Mouse (Mus musculus): Measurements from ENCODE around the gene Mecom. TPM values are rescaled to one million over a fixed set of nuclear protein-coding genes. Genes with fewer than 3 reads are reported as not detected.

The Mecom gene
- polyA plus RNA-seq, 1 experiment from 2014 or later = 57.4 TPM

- Histone ChIP-seq H3K9ac (ENCODE audit: low read length) (no peak overlapping the region), H3K9me3 (replicated peaks; ENCODE audit: control insufficient read depth, low read length) (no peaks in the 10 kb centered on the region), H3K4me3 (replicated peaks; ENCODE audit: low read length) (no peak overlapping the region), H3K4me1 (ENCODE audit: control insufficient read depth, insufficient read depth, low read length) (peaks cover 5% of the 10 kb centered on the region; the same call in 1 of the 2 replicates), H3K36me3 (ENCODE audit: control insufficient read depth, insufficient read depth, low read length) (no peaks in the 10 kb centered on the region), H3K27ac (ENCODE audit: low read length) (no peak overlapping the region), H3K27me3 (ENCODE audit: control insufficient read depth, insufficient read depth, low read length) (no peaks in the 10 kb centered on the region), H3K4me2 (ENCODE audit: low read depth, low read length) (no peak overlapping the region)
- 49% methylated on average over 1 of the region's 1 CpGs for WGBS
- no peak for ATAC-seq (ENCODE audit: insufficient read depth, low FRiP score)
Observed at GRCm38 (mm10) chr3:30519425-30519824, 28.4 kb downstream of the Mecom start.

GRCm38 (mm10) chr3:30515795-30516170 lies 32.0 kb downstream of the Mecom start:
- Histone ChIP-seq H3K9me3 (replicated peaks; ENCODE audit: control insufficient read depth, low read length) (no peaks in the 10 kb centered on the region), H3K27ac (ENCODE audit: low read length) (peak overlapping the region; percentile 84; the same call in 1 of the 2 replicates), H3K9ac (ENCODE audit: low read length) (peak overlapping the region; percentile 72), H3K4me2 (ENCODE audit: low read depth, low read length) (peak overlapping the region; percentile 84), H3K4me3 (replicated peaks; ENCODE audit: low read length) (peak overlapping the region; percentile 52), H3K4me1 (ENCODE audit: control insufficient read depth, insufficient read depth, low read length) (peaks cover 8% of the 10 kb centered on the region), H3K36me3 (ENCODE audit: control insufficient read depth, insufficient read depth, low read length) (no peaks in the 10 kb centered on the region), H3K27me3 (ENCODE audit: control insufficient read depth, insufficient read depth, low read length) (no peaks in the 10 kb centered on the region)
- ATAC-seq (ENCODE audit: insufficient read depth, low FRiP score) = no peak
- WGBS = 17% methylated on average over 9 of the region's 9 CpGs

GRCm38 (mm10) chr3:30514901-30515794 lies 32.7 kb downstream of the Mecom start:
- peak overlapping the region; percentile 72 for H3K9ac ChIP-seq (ENCODE audit: low read length)

GRCm38 (mm10) chr3:30514051-30514754 lies 33.6 kb downstream of the Mecom start:
- Histone ChIP-seq H3K27ac (ENCODE audit: low read length) (peak overlapping the region; percentile 84), H3K4me1 (ENCODE audit: control insufficient read depth, insufficient read depth, low read length) (peaks cover 8% of the 10 kb centered on the region), H3K4me2 (ENCODE audit: low read depth, low read length) (peak overlapping the region; percentile 84), H3K9me3 (replicated peaks; ENCODE audit: control insufficient read depth, low read length) (no peaks in the 10 kb centered on the region), H3K27me3 (ENCODE audit: control insufficient read depth, insufficient read depth, low read length) (no peaks in the 10 kb centered on the region), H3K36me3 (ENCODE audit: control insufficient read depth, insufficient read depth, low read length) (no peaks in the 10 kb centered on the region), H3K4me3 (replicated peaks; ENCODE audit: low read length) (peak overlapping the region; percentile 52), H3K9ac (ENCODE audit: low read length) (peak overlapping the region; percentile 72)
- WGBS = under 1% methylated on average over 52 of the region's 52 CpGs
- no peak for ATAC-seq (ENCODE audit: insufficient read depth, low FRiP score)

More at GRCm38 (mm10) chr3:30514901-30515794, 32.7 kb downstream of the Mecom start:
- WGBS = 2% methylated on average over 62 of the region's 62 CpGs
- H3K4me3 ChIP-seq (replicated peaks; ENCODE audit: low read length) = peak overlapping the region; percentile 52
- H3K27me3 ChIP-seq (ENCODE audit: control insufficient read depth, insufficient read depth, low read length) = no peaks in the 10 kb centered on the region
- peak overlapping the region; percentile 84 for H3K4me2 ChIP-seq (ENCODE audit: low read depth, low read length)
- ATAC-seq (ENCODE audit: insufficient read depth, low FRiP score) = peak; percentile 92
- peak overlapping the region; percentile 84 for H3K27ac ChIP-seq (ENCODE audit: low read length)
- no peaks in the 10 kb centered on the region for H3K36me3 ChIP-seq (ENCODE audit: control insufficient read depth, insufficient read depth, low read length)
- peaks cover 8% of the 10 kb centered on the region for H3K4me1 ChIP-seq (ENCODE audit: control insufficient read depth, insufficient read depth, low read length)
- no peaks in the 10 kb centered on the region for H3K9me3 ChIP-seq (replicated peaks; ENCODE audit: control insufficient read depth, low read length)

GRCm38 (mm10) chr3:30513314-30513997 lies 34.4 kb downstream of the Mecom start:
- peak overlapping the region; percentile 84 for H3K27ac ChIP-seq (ENCODE audit: low read length)
- H3K36me3 ChIP-seq (ENCODE audit: control insufficient read depth, insufficient read depth, low read length) = no peaks in the 10 kb centered on the region
- H3K4me2 ChIP-seq (ENCODE audit: low read depth, low read length) = peak overlapping the region; percentile 84
- WGBS = 22% methylated on average over 16 of the region's 16 CpGs
- H3K4me1 ChIP-seq (ENCODE audit: control insufficient read depth, insufficient read depth, low read length) = peaks cover 8% of the 10 kb centered on the region
- no peaks in the 10 kb centered on the region for H3K9me3 ChIP-seq (replicated peaks; ENCODE audit: control insufficient read depth, low read length)
- no peaks in the 10 kb centered on the region for H3K27me3 ChIP-seq (ENCODE audit: control insufficient read depth, insufficient read depth, low read length)
- H3K4me3 ChIP-seq (replicated peaks; ENCODE audit: low read length) = peak overlapping the region; percentile 52
- H3K9ac ChIP-seq (ENCODE audit: low read length) = peak overlapping the region; percentile 72
- no peak for ATAC-seq (ENCODE audit: insufficient read depth, low FRiP score)

GRCm38 (mm10) chr3:30512459-30513030 lies 35.3 kb downstream of the Mecom start:
- Histone ChIP-seq H3K36me3 (ENCODE audit: control insufficient read depth, insufficient read depth, low read length) (no peaks in the 10 kb centered on the region), H3K4me3 (replicated peaks; ENCODE audit: low read length) (no peak overlapping the region), H3K27ac (ENCODE audit: low read length) (peak overlapping the region; percentile 50), H3K4me2 (ENCODE audit: low read depth, low read length) (peak overlapping the region; percentile 84), H3K9ac (ENCODE audit: low read length) (peak overlapping the region; percentile 56; the same call in 1 of the 2 replicates), H3K27me3 (ENCODE audit: control insufficient read depth, insufficient read depth, low read length) (no peaks in the 10 kb centered on the region), H3K9me3 (replicated peaks; ENCODE audit: control insufficient read depth, low read length) (no peaks in the 10 kb centered on the region), H3K4me1 (ENCODE audit: control insufficient read depth, insufficient read depth, low read length) (peaks cover 8% of the 10 kb centered on the region)
- WGBS = 29% methylated on average over 12 of the region's 12 CpGs
- ATAC-seq (ENCODE audit: insufficient read depth, low FRiP score) = no peak

- no peak overlapping the region for H3K4me3 ChIP-seq (replicated peaks; ENCODE audit: low read length)
- no peaks in the 10 kb centered on the region for H3K27me3 ChIP-seq (ENCODE audit: control insufficient read depth, insufficient read depth, low read length)
- H3K9me3 ChIP-seq (replicated peaks; ENCODE audit: control insufficient read depth, low read length) = no peaks in the 10 kb centered on the region
- H3K4me1 ChIP-seq (ENCODE audit: control insufficient read depth, insufficient read depth, low read length) = peaks cover 9% of the 10 kb centered on the region
- peak overlapping the region; percentile 9; the same call in 1 of the 2 replicates for H3K4me2 ChIP-seq (ENCODE audit: low read depth, low read length)
- H3K27ac ChIP-seq (ENCODE audit: low read length) = peak overlapping the region; percentile 65; the same call in 1 of the 2 replicates
- H3K9ac ChIP-seq (ENCODE audit: low read length) = no peak overlapping the region; the same call in 1 of the 2 replicates
- no peaks in the 10 kb centered on the region for H3K36me3 ChIP-seq (ENCODE audit: control insufficient read depth, insufficient read depth, low read length)
- WGBS = 35% methylated on average over 7 of the region's 7 CpGs
- no peak for ATAC-seq (ENCODE audit: insufficient read depth, low FRiP score)
Observed at GRCm38 (mm10) chr3:30511796-30512195, 36.0 kb downstream of the Mecom start.

GRCm38 (mm10) chr3:30511062-30511640 lies 36.7 kb downstream of the Mecom start:
- peak overlapping the region; percentile 7; the same call in 1 of the 2 replicates for H3K9ac ChIP-seq (ENCODE audit: low read length)
- ATAC-seq (ENCODE audit: insufficient read depth, low FRiP score) = no peak
- peak overlapping the region; percentile 65; the same call in 1 of the 2 replicates for H3K27ac ChIP-seq (ENCODE audit: low read length)
- no peaks in the 10 kb centered on the region for H3K36me3 ChIP-seq (ENCODE audit: control insufficient read depth, insufficient read depth, low read length)
- no peaks in the 10 kb centered on the region for H3K27me3 ChIP-seq (ENCODE audit: control insufficient read depth, insufficient read depth, low read length)
- no peaks in the 10 kb centered on the region for H3K9me3 ChIP-seq (replicated peaks; ENCODE audit: control insufficient read depth, low read length)
- H3K4me1 ChIP-seq (ENCODE audit: control insufficient read depth, insufficient read depth, low read length) = peaks cover 11% of the 10 kb centered on the region
- H3K4me2 ChIP-seq (ENCODE audit: low read depth, low read length) = peak overlapping the region; percentile 9; the same call in 1 of the 2 replicates
- 47% methylated on average over 4 of the region's 4 CpGs for WGBS
- H3K4me3 ChIP-seq (replicated peaks; ENCODE audit: low read length) = no peak overlapping the region

Data from stomach, embryonic 16.5 days (tissue).